Mouse (Mus musculus) heart, embryonic 11.5 days (tissue): Measurements from ENCODE around the gene B4gat1. TPM values are rescaled to one million over a fixed set of nuclear protein-coding genes. Genes with fewer than 3 reads are reported as not detected.
"Not testable (repeated sequence)": the region's sequence is repeated elsewhere in the genome, so short reads cannot be mapped to it uniquely, and the experiment has no call there.

Experiments used
- ATAC-seq: fragments of 200-750 bp; cut with Nextera tagmentation; replicated peaks from 2 replicates; pipeline ENCODE4 v1.8.0; 2017; ENCODE audit warnings: moderate library complexity; ENCODE audit not compliant: insufficient number of reproducible peaks, low FRiP score, low TSS enrichment
- H3K27ac ChIP-seq: fragments of 300-500 bp; sonication (generic); 2 replicates; pipeline ENCODE4 v1.5.1; 2014; ENCODE audit warnings: mild to moderate bottlenecking, low read depth, low read length
- H3K27me3 ChIP-seq: fragments of 300-500 bp; sonication (generic); 2 replicates; pipeline ENCODE4 v1.6.1; 2014; ENCODE audit warnings: mild to moderate bottlenecking, low read length, mixed read lengths; ENCODE audit not compliant: control insufficient read depth, insufficient read depth
- H3K36me3 ChIP-seq: fragments of 300-500 bp; sonication (generic); 2 replicates; pipeline ENCODE4 v1.6.1; 2014; ENCODE audit warnings: mild to moderate bottlenecking, low read length, moderate library complexity, mixed read lengths; ENCODE audit not compliant: control insufficient read depth, insufficient read depth
- H3K4me1 ChIP-seq: fragments of 300-500 bp; sonication (generic); 2 replicates; pipeline ENCODE4 v1.6.1; 2014; ENCODE audit warnings: low read length; ENCODE audit not compliant: control insufficient read depth, insufficient read depth
- H3K4me2 ChIP-seq: fragments of 300-500 bp; sonication (generic); 2 replicates; pipeline ENCODE4 v1.6.1; 2014; ENCODE audit warnings: mild to moderate bottlenecking, moderate library complexity
- H3K4me3 ChIP-seq: fragments of 300-500 bp; sonication (generic); 2 replicates; pipeline ENCODE4 v1.5.1; 2014; ENCODE audit warnings: low read depth, low read length
- H3K9ac ChIP-seq: fragments of 300-500 bp; sonication (generic); 2 replicates; pipeline ENCODE4 v1.6.1; 2014; ENCODE audit warnings: mild to moderate bottlenecking, low read depth, low read length, moderate library complexity
- H3K9me3 ChIP-seq: fragments of 300-500 bp; sonication (generic); replicated peaks from 2 replicates; pipeline ENCODE4 v1.6.1; 2016; ENCODE audit warnings: low read length; ENCODE audit not compliant: control insufficient read depth
- WGBS: fragments of 180-500 bp; shearing (Covaris S2); extraction: QIAGEN DNeasy Blood & Tissue Kit; methylation state at CpG from one replicate; pipeline ENCODE4 v1.1.7; 2014; ENCODE audit not compliant: insufficient replicate concordance; 5-methylcytosine and 5-hydroxymethylcytosine counted together
- polyA plus RNA-seq: library from polyadenylated mRNA; unstranded; fragments of >200 nt; fragmentation: Nextera tagmentation; extraction: Ambion mirVana; gene quantifications from 2 replicates; pipeline ENCODE4 v1.2.1, GENCODE M21; 2014

The B4gat1 gene
- polyA plus RNA-seq, 1 experiment from 2014 or later: 37.4 TPM

- no peak overlapping the region for H3K4me3 ChIP-seq
- 78% methylated on average over 1 of the region's 1 CpGs for WGBS
- H3K4me2 ChIP-seq: no peak overlapping the region
- no peak overlapping the region for H3K27ac ChIP-seq
- H3K9ac ChIP-seq: no peak overlapping the region
- H3K9me3 ChIP-seq: no peaks in the 10 kb centered on the region
- no peak for ATAC-seq
- H3K27me3 ChIP-seq: peaks cover 50% of the 10 kb centered on the region
- no peaks in the 10 kb centered on the region for H3K4me1 ChIP-seq
- H3K36me3 ChIP-seq: no peaks in the 10 kb centered on the region
These were observed 40.7 kb downstream of the B4gat1 start for GRCm38 (mm10) chr19:5079279-5079678.

DNA sequence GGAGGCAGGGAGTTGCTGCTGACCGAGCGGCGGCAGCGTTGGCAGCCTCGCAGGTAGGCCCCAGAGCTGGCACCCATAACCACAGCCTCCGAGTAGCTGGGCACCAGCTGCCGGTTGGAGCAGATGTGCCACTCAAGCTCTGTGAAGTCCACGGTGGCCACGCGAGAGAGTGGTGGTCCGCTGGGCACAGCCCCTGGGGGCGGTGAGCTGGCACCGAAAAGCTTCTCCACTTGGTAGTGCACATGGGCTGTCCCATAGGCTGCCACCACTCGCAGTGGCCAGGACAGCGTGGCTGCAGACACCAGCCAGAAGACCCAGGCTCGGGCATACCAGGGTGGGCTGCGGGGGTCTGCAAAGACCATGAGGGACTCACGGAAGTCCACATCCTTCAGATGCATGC lies 43.4 kb downstream of the B4gat1 start:
- no peak overlapping the region for H3K9ac ChIP-seq
- no peak overlapping the region for H3K27ac ChIP-seq
- H3K4me3 ChIP-seq: no peak overlapping the region
- H3K4me2 ChIP-seq: no peak overlapping the region
- no peaks in the 10 kb centered on the region for H3K36me3 ChIP-seq
- WGBS: 54% methylated on average over 18 of the region's 18 CpGs
- peaks cover 68% of the 10 kb centered on the region for H3K27me3 ChIP-seq
- peaks cover 7% of the 10 kb centered on the region for H3K4me1 ChIP-seq
- ATAC-seq: no peak
- H3K9me3 ChIP-seq: no peaks in the 10 kb centered on the region

DNA sequence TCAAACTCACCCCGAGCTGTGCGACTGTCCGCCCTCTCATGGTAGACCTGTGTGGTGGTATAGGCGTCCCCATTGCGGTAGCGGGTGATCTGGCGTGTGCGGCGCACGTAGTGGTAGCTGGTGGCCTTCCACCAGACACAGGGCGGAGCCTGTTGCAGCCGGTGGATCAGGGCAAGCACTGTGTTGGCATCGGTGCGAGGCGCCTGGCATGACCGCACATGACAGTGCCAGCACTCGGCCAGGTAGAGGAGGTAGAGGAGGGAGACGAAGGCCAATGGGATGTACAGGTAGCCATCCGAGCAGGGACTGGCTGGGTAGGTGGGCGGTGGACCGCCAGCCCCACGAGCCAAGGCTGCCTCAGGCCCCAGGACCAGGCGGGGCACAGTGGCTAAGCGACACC lies 44.0 kb downstream of the B4gat1 start:
- 54% methylated on average over 24 of the region's 24 CpGs for WGBS
- H3K9me3 ChIP-seq: no peaks in the 10 kb centered on the region

GRCm38 (mm10) chr19:5083961-5084833 lies 45.6 kb downstream of the B4gat1 start:
- H3K27ac ChIP-seq: no peak overlapping the region
- peak overlapping the region; percentile 80 for H3K4me2 ChIP-seq
- ATAC-seq: no peak
- peaks cover 68% of the 10 kb centered on the region for H3K27me3 ChIP-seq
- WGBS: 54% methylated on average over 3 of the region's 3 CpGs
- H3K4me1 ChIP-seq: peaks cover 15% of the 10 kb centered on the region
- H3K4me3 ChIP-seq: peak overlapping the region; percentile 50
- no peaks in the 10 kb centered on the region for H3K9me3 ChIP-seq
- H3K36me3 ChIP-seq: no peaks in the 10 kb centered on the region
- H3K9ac ChIP-seq: no peak overlapping the region

More for the DNA sequence above, 44.0 kb downstream of the B4gat1 start:
- H3K4me2 ChIP-seq: no peak overlapping the region
- no peak for ATAC-seq
- no peak overlapping the region for H3K4me3 ChIP-seq
- peaks cover 10% of the 10 kb centered on the region for H3K4me1 ChIP-seq
- H3K9ac ChIP-seq: no peak overlapping the region
- H3K36me3 ChIP-seq: no peaks in the 10 kb centered on the region
- no peak overlapping the region for H3K27ac ChIP-seq
- peaks cover 68% of the 10 kb centered on the region for H3K27me3 ChIP-seq

GRCm38 (mm10) chr19:5084834-5085144 lies 46.2 kb downstream of the B4gat1 start:
- no peak overlapping the region for H3K9ac ChIP-seq
- H3K36me3 ChIP-seq: 0 out of 2 replicates have a peak, but pooled peaks cover under 1% of the 10 kb centered on the region
- H3K27me3 ChIP-seq: peaks cover 67% of the 10 kb centered on the region

DNA sequence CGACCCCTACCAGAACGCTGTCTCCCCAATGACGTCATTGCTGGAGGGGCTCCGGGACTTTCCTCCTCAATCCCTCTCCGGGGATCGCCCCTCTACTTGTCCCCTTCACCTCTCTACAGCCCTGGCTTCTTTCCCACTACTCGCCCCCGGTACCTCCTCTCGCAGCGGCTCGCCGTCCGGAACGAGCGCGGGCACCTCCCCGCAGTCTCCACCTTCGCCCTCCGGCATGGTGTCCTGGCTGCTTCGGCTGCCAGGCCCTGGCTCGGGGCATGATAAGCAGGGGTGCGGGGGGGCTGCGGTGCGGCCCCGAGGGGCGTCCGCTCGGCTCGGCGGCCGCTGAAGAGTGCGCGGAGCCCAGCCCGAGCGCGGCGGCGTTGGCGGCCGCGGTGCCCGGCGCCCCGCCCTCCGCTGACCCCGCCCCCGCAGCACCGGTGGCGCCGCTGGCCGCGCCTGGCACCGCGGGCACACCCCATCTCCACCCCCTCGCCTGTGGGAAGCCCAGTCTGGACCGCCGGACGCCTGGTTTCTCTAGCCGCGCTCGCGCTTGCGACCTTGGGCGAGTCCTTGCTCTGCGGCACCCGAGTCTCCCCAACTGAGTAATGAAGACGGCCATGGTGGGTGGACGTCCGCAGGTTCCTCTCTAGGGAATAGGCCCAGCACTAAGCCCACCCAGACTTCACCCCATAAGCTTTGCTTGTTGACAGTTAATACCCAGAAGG lies 46.7 kb downstream of the B4gat1 start, which contains the start of gene Tmem151a:
Gene Tmem151a (minus strand): TSS at position 387 of the 719 bp plus-strand sequence.
- under 1% methylated on average over 56 of the region's 69 CpGs for WGBS
- Histone ChIP-seq H3K4me2 (peak within 1 kb of the TSS; percentile 80), H3K27me3 (peaks cover 62% of the 10 kb centered on the region), H3K27ac (no peak within 1 kb of the TSS), H3K4me1 (peaks cover 18% of the 10 kb centered on the region), H3K4me3 (peak within 1 kb of the TSS; percentile 50), H3K9me3 (no peaks in the 10 kb centered on the region), H3K36me3 (0 out of 2 replicates have a peak, but pooled peaks cover 2% of the 10 kb centered on the region), H3K9ac (peak within 1 kb of the TSS; percentile 11; the same call in 1 of the 2 replicates)
- ATAC-seq: no peak

More at GRCm38 (mm10) chr19:5084834-5085144, 46.2 kb downstream of the B4gat1 start:
- peaks cover 18% of the 10 kb centered on the region for H3K4me1 ChIP-seq
- 3% methylated on average over 12 of the region's 15 CpGs for WGBS
- H3K4me2 ChIP-seq: peak overlapping the region; percentile 80
- no peak overlapping the region for H3K27ac ChIP-seq
- H3K9me3 ChIP-seq: no peaks in the 10 kb centered on the region
- no peak for ATAC-seq
- H3K4me3 ChIP-seq: peak overlapping the region; percentile 50

DNA sequence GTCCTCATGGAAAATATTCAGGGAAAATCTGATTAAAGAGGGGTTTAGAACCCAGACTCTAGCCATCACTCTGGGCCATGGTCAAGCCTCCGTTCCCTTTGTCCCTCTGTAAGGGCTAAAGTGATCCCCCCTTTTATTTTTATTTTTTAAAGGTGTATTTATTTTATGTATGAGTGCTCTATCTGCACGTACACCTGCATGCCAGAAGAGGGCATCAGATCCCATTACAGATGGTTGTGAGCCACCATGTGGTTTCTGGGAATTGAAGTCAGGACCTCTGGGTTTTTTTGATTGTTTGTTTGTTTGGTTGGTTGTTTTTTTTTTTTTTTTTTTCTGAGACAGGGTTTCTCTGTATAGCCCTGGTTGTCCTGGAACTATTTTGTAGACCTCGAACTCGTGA lies 47.9 kb downstream of the B4gat1 start:
- not testable (repeated sequence) for ATAC-seq, H3K36me3 ChIP-seq, H3K27ac ChIP-seq, H3K4me3 ChIP-seq, H3K9me3 ChIP-seq, H3K4me2 ChIP-seq, H3K9ac ChIP-seq
- peaks cover 18% of the 10 kb centered on the region for H3K4me1 ChIP-seq
- peaks cover 50% of the 10 kb centered on the region for H3K27me3 ChIP-seq
- WGBS: 51% methylated on average over 4 of the region's 4 CpGs

DNA sequence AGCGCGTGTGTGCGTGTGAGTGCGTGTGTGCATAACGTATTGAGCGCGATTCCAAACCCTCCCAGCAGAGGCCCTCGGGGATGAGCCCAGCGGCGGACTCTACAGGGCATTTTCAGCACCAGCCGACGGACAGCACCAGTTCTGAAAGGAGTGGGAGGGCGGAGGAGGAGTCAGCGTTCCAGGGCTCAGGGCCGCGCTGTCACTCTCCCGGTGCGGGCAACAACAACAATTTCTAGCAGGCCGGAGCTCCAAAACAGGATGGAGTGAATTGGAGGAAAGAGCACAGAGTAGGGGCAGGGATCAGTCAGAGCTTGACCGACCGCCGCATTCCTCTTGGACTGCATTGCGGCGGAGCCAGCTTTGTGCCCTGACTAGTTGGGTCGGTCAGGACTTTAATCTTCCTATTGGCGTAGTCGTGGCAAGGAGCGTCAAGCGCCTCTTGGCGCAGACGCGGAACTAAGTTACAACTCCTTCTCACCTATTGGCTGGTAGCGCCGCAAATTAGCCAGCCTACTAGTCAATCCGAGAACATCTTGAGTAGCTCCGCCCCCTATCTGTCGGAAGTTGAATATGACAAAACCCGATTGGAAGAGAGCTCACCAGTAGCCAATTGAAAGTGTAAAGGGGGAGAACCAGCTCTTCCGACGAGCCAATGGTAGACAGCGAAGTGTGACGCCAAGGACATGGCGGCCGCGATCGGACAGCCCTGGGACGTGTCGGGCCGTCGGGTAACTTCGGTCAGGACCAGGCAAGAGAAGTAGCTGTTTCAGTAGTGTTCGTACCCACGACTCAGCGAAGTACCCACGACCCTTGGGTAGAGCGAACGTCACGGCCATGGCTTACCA lies 49.5 kb downstream of the B4gat1 start, which contains the start of gene Yif1a:
Gene Yif1a (plus strand): TSS at position 655 of the 845 bp plus-strand sequence.
- under 1% methylated on average over 58 of the region's 58 CpGs for WGBS
- peak within 1 kb of the TSS; percentile 85 for H3K9ac ChIP-seq
- H3K27me3 ChIP-seq: peaks cover 34% of the 10 kb centered on the region
- ATAC-seq: peak; percentile 86
- peak within 1 kb of the TSS; percentile 94 for H3K4me2 ChIP-seq
- peak within 1 kb of the TSS; percentile 90 for H3K4me3 ChIP-seq
- H3K9me3 ChIP-seq: no peaks in the 10 kb centered on the region
- H3K4me1 ChIP-seq: peaks cover 18% of the 10 kb centered on the region
- peak within 1 kb of the TSS; percentile 67 for H3K27ac ChIP-seq
- peaks cover 11% of the 10 kb centered on the region; the same call in 1 of the 2 replicates for H3K36me3 ChIP-seq
